Mouse (Mus musculus): ENCODE results near the gene Fam169b. TPM values are rescaled to one million over a fixed set of nuclear protein-coding genes. Genes with fewer than 3 reads are reported as not detected.
A peak's percentile ranks its signal among the peaks of the same experiment; 100 is the strongest.

Gene Fam169b
- total RNA-seq, 2 experiments from 2014 or later = 0.04 to 0.18 TPM

GRCm38 (mm10) chr7:68313038-68313782 lies 39.6 kb downstream of the Fam169b start:
- ATAC-seq (ENCODE audit: poor library complexity, severe bottlenecking) = peak; percentile 54; the same call in 1 of the 2 replicates

- ATAC-seq (ENCODE audit: poor library complexity, severe bottlenecking) = no peak
Observed at GRCm38 (mm10) chr7:68314286-68314685, 40.6 kb downstream of the Fam169b start.

- ATAC-seq (ENCODE audit: poor library complexity, severe bottlenecking) = no peak
Observed at GRCm38 (mm10) chr7:68315068-68315467, 41.4 kb downstream of the Fam169b start.

GRCm38 (mm10) chr7:68318006-68318788 lies 44.6 kb downstream of the Fam169b start:
- ATAC-seq (ENCODE audit: poor library complexity, severe bottlenecking) = no peak

GRCm38 (mm10) chr7:68318979-68319378 lies 45.3 kb downstream of the Fam169b start:
- no peak for ATAC-seq (ENCODE audit: poor library complexity, severe bottlenecking)

GRCm38 (mm10) chr7:68320078-68320810 lies 46.6 kb downstream of the Fam169b start:
- no peak for ATAC-seq (ENCODE audit: poor library complexity, severe bottlenecking)

- no peak for ATAC-seq (ENCODE audit: poor library complexity, severe bottlenecking)
Observed at GRCm38 (mm10) chr7:68323051-68323450, 49.4 kb downstream of the Fam169b start.

- no peak for ATAC-seq (ENCODE audit: poor library complexity, severe bottlenecking)
Observed at GRCm38 (mm10) chr7:68326190-68326722, 52.6 kb downstream of the Fam169b start.

- no peak for ATAC-seq (ENCODE audit: poor library complexity, severe bottlenecking)
Observed at GRCm38 (mm10) chr7:68329000-68329399, 55.4 kb downstream of the Fam169b start.

- no peak for ATAC-seq (ENCODE audit: poor library complexity, severe bottlenecking)
Observed at GRCm38 (mm10) chr7:68332799-68333198, 59.2 kb downstream of the Fam169b start.

- no peak for ATAC-seq (ENCODE audit: poor library complexity, severe bottlenecking)
Observed at GRCm38 (mm10) chr7:68337080-68337781, 63.6 kb downstream of the Fam169b start.

- no peak for ATAC-seq (ENCODE audit: poor library complexity, severe bottlenecking)
Observed at GRCm38 (mm10) chr7:68338680-68339079, 65.0 kb downstream of the Fam169b start.

GRCm38 (mm10) chr7:68344561-68344960 lies 70.9 kb downstream of the Fam169b start:
- no peak for ATAC-seq (ENCODE audit: poor library complexity, severe bottlenecking)

- no peak for ATAC-seq (ENCODE audit: poor library complexity, severe bottlenecking)
Observed at GRCm38 (mm10) chr7:68345963-68346362, 72.3 kb downstream of the Fam169b start.

GRCm38 (mm10) chr7:68355325-68356076 lies 81.9 kb downstream of the Fam169b start:
- ATAC-seq (ENCODE audit: poor library complexity, severe bottlenecking) = no peak

GRCm38 (mm10) chr7:68357407-68357806 lies 83.8 kb downstream of the Fam169b start:
- peak; percentile 64 for ATAC-seq (ENCODE audit: poor library complexity, severe bottlenecking)

GRCm38 (mm10) chr7:68362609-68363008 lies 89.0 kb downstream of the Fam169b start:
- no peak for ATAC-seq (ENCODE audit: poor library complexity, severe bottlenecking)

- no peak for ATAC-seq (ENCODE audit: poor library complexity, severe bottlenecking)
Observed at GRCm38 (mm10) chr7:68365711-68366110, 92.1 kb downstream of the Fam169b start.

GRCm38 (mm10) chr7:68368948-68369347 lies 95.3 kb downstream of the Fam169b start:
- peak; percentile 67 for ATAC-seq (ENCODE audit: poor library complexity, severe bottlenecking)

- ATAC-seq (ENCODE audit: poor library complexity, severe bottlenecking) = peak; percentile 90
Observed at GRCm38 (mm10) chr7:68369694-68370093, 96.1 kb downstream of the Fam169b start.

All from megakaryocyte, adult 5-6 weeks (primary cell).